Mouse (Mus musculus): Measurements from ENCODE around the gene Col19a1. TPM values are rescaled to one million over a fixed set of nuclear protein-coding genes. Genes with fewer than 3 reads are reported as not detected.

Gene Col19a1
- polyA plus RNA-seq, 1 experiment from 2014 or later, result 0.26 TPM

GRCm38 (mm10) chr1:24294979-24295942, 292.0 kb downstream of the Col19a1 start:
- H3K9me3 ChIP-seq (replicated peaks), result no peaks in the 10 kb centered on the region
- no peak for ATAC-seq (replicated peaks; ENCODE audit: low FRiP score)
- H3K36me3 ChIP-seq, result no peaks in the 10 kb centered on the region

GRCm38 (mm10) chr1:24292515-24292914, 294.8 kb downstream of the Col19a1 start:
- 16% methylated on average over 2 of the region's 2 CpGs for whole genome bisulfite sequencing
- Histone ChIP-seq H3K36me3 (no peaks in the 10 kb centered on the region), H3K27ac (no peak overlapping the region), H3K27me3 (no peaks in the 10 kb centered on the region), H3K9ac (no peak overlapping the region), H3K4me3 (replicated peaks) (no peak overlapping the region), H3K4me2 (no peak overlapping the region), H3K4me1 (no peaks in the 10 kb centered on the region), H3K9me3 (replicated peaks) (no peaks in the 10 kb centered on the region)
- ATAC-seq (replicated peaks; ENCODE audit: low FRiP score), result no peak

More at GRCm38 (mm10) chr1:24294979-24295942, 292.0 kb downstream of the Col19a1 start:
- H3K4me1 ChIP-seq, result no peaks in the 10 kb centered on the region
- H3K9ac ChIP-seq, result no peak overlapping the region
- no peak overlapping the region for H3K27ac ChIP-seq
- H3K4me3 ChIP-seq (replicated peaks), result no peak overlapping the region
- 71% methylated on average over 7 of the region's 7 CpGs for WGBS
- no peak overlapping the region for H3K4me2 ChIP-seq
- no peaks in the 10 kb centered on the region for H3K27me3 ChIP-seq

- peak; percentile 81 for ATAC-seq (replicated peaks; ENCODE audit: low FRiP score)
- Histone ChIP-seq H3K36me3 (no peaks in the 10 kb centered on the region), H3K4me1 (no peaks in the 10 kb centered on the region), H3K4me2 (no peak overlapping the region), H3K4me3 (replicated peaks) (no peak overlapping the region), H3K9ac (no peak overlapping the region), H3K27ac (no peak overlapping the region), H3K9me3 (replicated peaks) (no peaks in the 10 kb centered on the region), H3K27me3 (no peaks in the 10 kb centered on the region)
- WGBS, result 11% methylated on average over 6 of the region's 6 CpGs
These were observed 300.9 kb downstream of the Col19a1 start for GRCm38 (mm10) chr1:24286360-24286759.

GRCm38 (mm10) chr1:24267022-24267421, 320.2 kb downstream of the Col19a1 start:
- H3K4me3 ChIP-seq (replicated peaks), result no peak overlapping the region
- ATAC-seq (replicated peaks; ENCODE audit: low FRiP score), result no peak
- H3K9me3 ChIP-seq (replicated peaks), result no peaks in the 10 kb centered on the region
- no peaks in the 10 kb centered on the region for H3K27me3 ChIP-seq
- no peak overlapping the region for H3K9ac ChIP-seq
- no peak overlapping the region for H3K4me2 ChIP-seq
- no peak overlapping the region for H3K27ac ChIP-seq
- WGBS, result 70% methylated on average over 3 of the region's 3 CpGs
- H3K4me1 ChIP-seq, result no peaks in the 10 kb centered on the region
- H3K36me3 ChIP-seq, result no peaks in the 10 kb centered on the region

- no peaks in the 10 kb centered on the region for H3K9me3 ChIP-seq (replicated peaks)
- no peak overlapping the region for H3K27ac ChIP-seq
- no peak for ATAC-seq (replicated peaks; ENCODE audit: low FRiP score)
- no peaks in the 10 kb centered on the region for H3K36me3 ChIP-seq
- no peaks in the 10 kb centered on the region for H3K4me1 ChIP-seq
- no peaks in the 10 kb centered on the region for H3K27me3 ChIP-seq
- no peak overlapping the region for H3K9ac ChIP-seq
- H3K4me2 ChIP-seq, result no peak overlapping the region
- H3K4me3 ChIP-seq (replicated peaks), result no peak overlapping the region
These were observed 326.1 kb downstream of the Col19a1 start for GRCm38 (mm10) chr1:24261181-24261580.

- Histone ChIP-seq H3K4me3 (replicated peaks) (no peak overlapping the region), H3K27ac (no peak overlapping the region), H3K27me3 (no peaks in the 10 kb centered on the region), H3K36me3 (no peaks in the 10 kb centered on the region), H3K4me2 (no peak overlapping the region), H3K9me3 (replicated peaks) (no peaks in the 10 kb centered on the region), H3K4me1 (no peaks in the 10 kb centered on the region), H3K9ac (no peak overlapping the region)
- no peak for ATAC-seq (replicated peaks; ENCODE audit: low FRiP score)
- WGBS, result 27% methylated on average over 6 of the region's 6 CpGs
These were observed 327.9 kb downstream of the Col19a1 start for GRCm38 (mm10) chr1:24259419-24259818.

- WGBS, result 79% methylated on average over 5 of the region's 5 CpGs
These were observed 329.3 kb downstream of the Col19a1 start for GRCm38 (mm10) chr1:24257961-24258360.

GRCm38 (mm10) chr1:24249105-24249664, 338.1 kb downstream of the Col19a1 start:
- Histone ChIP-seq H3K9me3 (replicated peaks) (no peaks in the 10 kb centered on the region), H3K4me2 (no peak overlapping the region), H3K9ac (no peak overlapping the region), H3K27ac (no peak overlapping the region), H3K4me3 (replicated peaks) (no peak overlapping the region), H3K36me3 (no peaks in the 10 kb centered on the region), H3K27me3 (no peaks in the 10 kb centered on the region), H3K4me1 (no peaks in the 10 kb centered on the region)
- 52% methylated on average over 3 of the region's 3 CpGs for WGBS
- peak; percentile 43; the same call in 1 of the 2 replicates for ATAC-seq (replicated peaks; ENCODE audit: low FRiP score)

More at GRCm38 (mm10) chr1:24257961-24258360, 329.3 kb downstream of the Col19a1 start:
- Histone ChIP-seq H3K4me2 (no peak overlapping the region), H3K9ac (no peak overlapping the region), H3K4me3 (replicated peaks) (no peak overlapping the region), H3K36me3 (no peaks in the 10 kb centered on the region), H3K9me3 (replicated peaks) (no peaks in the 10 kb centered on the region), H3K27ac (no peak overlapping the region), H3K27me3 (no peaks in the 10 kb centered on the region), H3K4me1 (no peaks in the 10 kb centered on the region)
- no peak for ATAC-seq (replicated peaks; ENCODE audit: low FRiP score)

- ATAC-seq (replicated peaks; ENCODE audit: low FRiP score), result no peak
- WGBS, result 73% methylated on average over 10 of the region's 10 CpGs
These were observed 338.8 kb downstream of the Col19a1 start for GRCm38 (mm10) chr1:24248294-24249104.

GRCm38 (mm10) chr1:24245700-24246375, 341.4 kb downstream of the Col19a1 start:
- WGBS, result 62% methylated on average over 13 of the region's 13 CpGs
- ATAC-seq (replicated peaks; ENCODE audit: low FRiP score), result no peak

More at GRCm38 (mm10) chr1:24248294-24249104, 338.8 kb downstream of the Col19a1 start:
- Histone ChIP-seq H3K36me3 (no peaks in the 10 kb centered on the region), H3K9me3 (replicated peaks) (no peaks in the 10 kb centered on the region), H3K27me3 (no peaks in the 10 kb centered on the region), H3K4me2 (no peak overlapping the region), H3K4me3 (replicated peaks) (no peak overlapping the region), H3K4me1 (no peaks in the 10 kb centered on the region), H3K9ac (no peak overlapping the region), H3K27ac (no peak overlapping the region)

GRCm38 (mm10) chr1:24244931-24245330, 342.3 kb downstream of the Col19a1 start:
- H3K9me3 ChIP-seq (replicated peaks), result no peaks in the 10 kb centered on the region
- no peak for ATAC-seq (replicated peaks; ENCODE audit: low FRiP score)
- WGBS, result 82% methylated on average over 10 of the region's 10 CpGs
- no peaks in the 10 kb centered on the region for H3K36me3 ChIP-seq
- no peak overlapping the region for H3K27ac ChIP-seq
- no peak overlapping the region for H3K4me2 ChIP-seq
- no peaks in the 10 kb centered on the region for H3K4me1 ChIP-seq
- no peaks in the 10 kb centered on the region for H3K27me3 ChIP-seq
- no peak overlapping the region for H3K4me3 ChIP-seq (replicated peaks)
- no peak overlapping the region for H3K9ac ChIP-seq

More at GRCm38 (mm10) chr1:24245700-24246375, 341.4 kb downstream of the Col19a1 start:
- Histone ChIP-seq H3K27ac (no peak overlapping the region), H3K27me3 (no peaks in the 10 kb centered on the region), H3K9me3 (replicated peaks) (no peaks in the 10 kb centered on the region), H3K4me2 (no peak overlapping the region), H3K9ac (no peak overlapping the region), H3K4me1 (no peaks in the 10 kb centered on the region), H3K36me3 (no peaks in the 10 kb centered on the region), H3K4me3 (replicated peaks) (no peak overlapping the region)
